Mouse (Mus musculus): ENCODE data around the gene Colq.

DNA sequence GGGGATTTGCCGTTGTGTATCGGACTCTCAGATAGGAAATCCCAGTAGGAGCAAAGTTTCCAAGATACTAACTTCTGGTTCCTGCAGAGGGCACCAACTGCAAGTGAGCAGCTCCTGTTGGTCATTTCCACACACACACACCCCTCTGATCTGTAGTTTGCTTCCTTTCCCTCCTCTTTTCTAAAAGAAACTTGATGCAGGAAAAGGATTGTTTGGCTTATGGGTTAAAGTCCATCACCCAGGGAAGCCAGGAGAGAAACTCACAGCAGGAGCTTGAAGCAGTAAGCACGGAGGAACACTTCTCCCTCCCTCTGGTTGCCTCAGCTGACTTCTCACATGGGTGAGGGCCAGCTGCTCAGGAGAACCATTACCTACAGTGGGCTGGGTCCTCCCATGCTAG is 72.0 kb downstream of the Colq start:
- TF ChIP-seq CTCF (IDR thresholded peaks at IDR 0.05; ENCODE audit: insufficient read depth, low read length) (peak; percentile 38; the same call in 1 of the 2 replicates), POLR2A (IDR thresholded peaks at IDR 0.05; ENCODE audit: borderline replicate concordance, extremely low read depth, low read depth, low read length) (no peak)

All from lung, adult 2 months (tissue).